Mouse (Mus musculus) MEL (cell line): ENCODE data around the gene Bcl2l10. TPM values are rescaled to one million over a fixed set of nuclear protein-coding genes. Genes with fewer than 3 reads are reported as not detected.
A peak's percentile ranks its signal among the peaks of the same experiment; 100 is the strongest.

Experiments
- DNase-seq: peaks from one replicate; pipeline ENCODE4 v3.0.0; 2011; ENCODE audit warnings: low read depth, low spot score
- H3K27ac ChIP-seq: 2 replicates; pipeline ENCODE4 v1.5.1; 2012; ENCODE audit warnings: low read depth, mild to moderate bottlenecking, control low read depth, low read length, moderate library complexity; ENCODE audit not compliant: control insufficient read depth
- H3K27me3 ChIP-seq, 2 experiments: fragments of 150-350 bp in 1 of 2; sonication (generic) in 1 of 2; 2 replicates each; pipeline ENCODE4 v1.6.1; 2012; ENCODE audit warnings: low read length in 2 of 2, mild to moderate bottlenecking in 2 of 2, improper control_type of control experiment in 1 of 2, moderate library complexity in 1 of 2; ENCODE audit not compliant: insufficient read depth in 2 of 2, control insufficient read depth in 1 of 2
- H3K36me3 ChIP-seq, 2 experiments: 2 replicates each; pipeline ENCODE4 v1.6.1; 2012 to 2014; ENCODE audit warnings: low read length in 2 of 2, improper control_type of control experiment in 1 of 2, inconsistent platforms in 1 of 2, mild to moderate bottlenecking in 1 of 2; ENCODE audit not compliant: insufficient read depth in 2 of 2, control insufficient read depth in 1 of 2
- H3K4me1 ChIP-seq, 2 experiments: fragments of 150-350 bp in 1 of 2; sonication (generic) in 1 of 2; 2 replicates each; pipeline ENCODE4 v1.6.1; 2012; ENCODE audit warnings: low read length in 2 of 2, improper control_type of control experiment in 1 of 2, mild to moderate bottlenecking in 1 of 2; ENCODE audit not compliant: insufficient read depth in 2 of 2, control insufficient read depth in 1 of 2
- H3K4me3 ChIP-seq, 2 experiments: fragments of 150-350 bp in 1 of 2; sonication (generic) in 1 of 2; 2 replicates each; pipeline ENCODE4 v1.5.1; 2012; ENCODE audit warnings: low read depth in 2 of 2, low read length in 2 of 2, mild to moderate bottlenecking in 2 of 2, moderate library complexity in 2 of 2, control low read depth in 1 of 2, improper control_type of control experiment in 1 of 2; ENCODE audit not compliant: control insufficient read depth in 1 of 2, insufficient read depth in 1 of 2
- H3K79me2 ChIP-seq: 2 replicates; pipeline ENCODE4 v1.6.1; 2012; ENCODE audit warnings: mild to moderate bottlenecking, low read length, moderate library complexity; ENCODE audit not compliant: control insufficient read depth, poor library complexity, insufficient read depth
- H3K9ac ChIP-seq: 2 replicates; pipeline ENCODE4 v1.6.1; 2012; ENCODE audit warnings: low read depth, mild to moderate bottlenecking, control low read depth, low read length, moderate library complexity; ENCODE audit not compliant: control insufficient read depth, poor library complexity, severe bottlenecking
- H3K9me3 ChIP-seq: fragments of 150-350 bp; sonication (generic); replicated peaks from 2 replicates; pipeline ENCODE4 v1.6.1; 2012; ENCODE audit warnings: mild to moderate bottlenecking, low read length, improper control_type of control experiment, moderate library complexity; ENCODE audit not compliant: insufficient read depth
- CTCF ChIP-seq, 3 experiments: IDR thresholded peaks in 2 of 3; conservative IDR thresholded peaks in 1 of 3; 2 replicates each; pipeline ENCODE4 v1.5.1; 2011 to 2012; ENCODE audit warnings: low read length in 3 of 3, low read depth in 2 of 3, mild to moderate bottlenecking in 2 of 3, improper control_type of control experiment in 1 of 3, inconsistent platforms in 1 of 3, mixed read lengths in 1 of 3, moderate library complexity in 1 of 3; ENCODE audit not compliant: control insufficient read depth in 1 of 3, insufficient read depth in 1 of 3, poor library complexity in 1 of 3, severe bottlenecking in 1 of 3
- E2F4 ChIP-seq: IDR thresholded peaks from 2 replicates; pipeline ENCODE4 v1.6.1; 2011; ENCODE audit warnings: low read depth, low read length, improper control_type of control experiment, borderline replicate concordance
- ETS1 ChIP-seq: IDR thresholded peaks from 2 replicates; pipeline ENCODE4 v1.6.1; 2012; ENCODE audit warnings: low read depth, mild to moderate bottlenecking, inconsistent platforms, low read length, improper control_type of control experiment, moderate library complexity
- GATA1 ChIP-seq: IDR thresholded peaks from 2 replicates; pipeline ENCODE4 v1.6.1; 2011; ENCODE audit warnings: low read depth, low read length, improper control_type of control experiment
- HCFC1 ChIP-seq: IDR thresholded peaks from 2 replicates; pipeline ENCODE4 v1.6.1; 2012; ENCODE audit warnings: low read depth, mild to moderate bottlenecking, inconsistent platforms, low read length, improper control_type of control experiment, moderate library complexity
- KAT2A ChIP-seq: conservative IDR thresholded peaks from 2 replicates; pipeline ENCODE4 v1.6.1; 2012; ENCODE audit warnings: low read depth, low read length, improper control_type of control experiment, inconsistent platforms
- MAFK ChIP-seq: IDR thresholded peaks from 2 replicates; pipeline ENCODE4 v1.6.1; 2011; ENCODE audit warnings: low read depth, mild to moderate bottlenecking, low read length, improper control_type of control experiment, borderline replicate concordance
- MAZ ChIP-seq: IDR thresholded peaks from 2 replicates; pipeline ENCODE4 v1.6.1; 2012; ENCODE audit warnings: low read depth, mild to moderate bottlenecking, inconsistent platforms, low read length, improper control_type of control experiment
- MYB ChIP-seq: IDR thresholded peaks from 2 replicates; pipeline ENCODE4 v1.6.1; 2011; ENCODE audit warnings: mild to moderate bottlenecking, low read depth, low read length, improper control_type of control experiment
- NELFE ChIP-seq: IDR thresholded peaks from 2 replicates; pipeline ENCODE4 v1.6.1; 2011; ENCODE audit warnings: low read depth, low read length, improper control_type of control experiment
- POLR2AphosphoS5 ChIP-seq: IDR thresholded peaks from 2 replicates; pipeline ENCODE4 v1.6.1; 2012; ENCODE audit warnings: low read depth, borderline replicate concordance, mild to moderate bottlenecking, inconsistent platforms, low read length, moderate library complexity, mixed read lengths
- RAD21 ChIP-seq: IDR thresholded peaks from 2 replicates; pipeline ENCODE4 v1.6.1; 2011; ENCODE audit warnings: mild to moderate bottlenecking, low read depth, low read length, improper control_type of control experiment
- SIN3A ChIP-seq: IDR thresholded peaks from 2 replicates; pipeline ENCODE4 v1.6.1; 2012; ENCODE audit warnings: low read length, improper control_type of control experiment, inconsistent platforms
- SMC3 ChIP-seq: IDR thresholded peaks from 2 replicates; pipeline ENCODE4 v1.6.1; 2011; ENCODE audit warnings: low read depth, low read length, improper control_type of control experiment
- TBP ChIP-seq: IDR thresholded peaks from 2 replicates; pipeline ENCODE4 v1.8.0; 2011; ENCODE audit warnings: low read depth, low read length, improper control_type of control experiment
- ZC3H11A ChIP-seq: IDR thresholded peaks from 2 replicates; pipeline ENCODE4 v1.6.1; 2012; ENCODE audit warnings: low read depth, mild to moderate bottlenecking, inconsistent platforms, low read length, improper control_type of control experiment
- ZMIZ1 ChIP-seq: IDR thresholded peaks from 2 replicates; pipeline ENCODE4 v1.6.1; 2012; ENCODE audit warnings: low read depth, mild to moderate bottlenecking, inconsistent platforms, low read length, improper control_type of control experiment, moderate library complexity
- ZNF384 ChIP-seq: IDR thresholded peaks from 2 replicates; pipeline ENCODE4 v1.6.1; 2012; ENCODE audit warnings: low read depth, mild to moderate bottlenecking, inconsistent platforms, low read length, improper control_type of control experiment
- polyA plus RNA-seq, 2 experiments: library from polyadenylated mRNA; stranded (reverse) in 1 of 2; unstranded in 1 of 2; fragments of >175 nt in 1 of 2; fragments of >200 nt in 1 of 2; gene quantifications; 2 replicates each; pipeline versions ENCODE4 v1.2.1 to v1.2.4; 2012; ENCODE audit warnings: low replicate concordance in 2 of 2, low read depth in 1 of 2; ENCODE audit not compliant: insufficient read length in 2 of 2, insufficient read depth in 1 of 2, missing spikeins in 1 of 2
- total RNA-seq: library from RNA; depleted of rRNA; stranded (reverse); fragments of 300-350 nt; gene quantifications from 2 replicates; pipeline ENCODE4 v1.2.3, GENCODE M21; 2012

Bcl2l10 gene
- total and polyA plus RNA-seq, 3 experiments: not detected

DNA sequence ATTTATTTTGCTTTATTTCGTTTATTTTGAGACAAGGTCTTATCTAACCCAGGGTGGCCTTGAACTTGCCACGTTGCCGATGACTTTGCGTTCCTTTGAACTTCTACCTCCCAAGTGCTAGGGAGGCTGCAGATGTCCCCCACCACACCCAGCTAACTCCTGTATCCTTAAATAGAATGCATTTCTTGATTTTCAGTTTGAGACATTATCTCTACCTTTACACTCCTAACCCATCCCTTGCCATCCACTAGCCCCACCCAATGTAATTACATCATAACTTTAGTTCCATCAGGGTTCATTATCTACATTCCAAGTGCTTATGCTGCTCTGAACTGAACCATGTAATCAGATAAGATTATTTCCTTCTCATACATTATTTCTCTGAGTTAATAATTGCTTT is 8.2 kb downstream of the Bcl2l10 start:
- peak; percentile 33 for DNase-seq
- H3K27ac ChIP-seq: no peak overlapping the region
- H3K36me3 ChIP-seq: peaks cover 0 to 3% of the 10 kb centered on the region in 2 experiments; a peak in 2 of 4 replicates
- no peaks in the 10 kb centered on the region for H3K79me2 ChIP-seq
- H3K4me1 ChIP-seq: peaks cover 3% of the 10 kb centered on the region in 2 experiments; a peak in 3 of 4 replicates
- no peak for TF ChIP-seq MAZ
- TF ChIP-seq GATA1: peak; percentile 37; the same call in 1 of the 2 replicates
- TF ChIP-seq ETS1: 0 out of 2 replicates have a peak, but pooled peaks have one; percentile 13
- no peak for TF ChIP-seq ZMIZ1
- TF ChIP-seq SMC3: no peak
- H3K9me3 ChIP-seq: no peaks in the 10 kb centered on the region
- no peak overlapping the region for H3K4me3 ChIP-seq
- no peak overlapping the region for H3K9ac ChIP-seq
- H3K27me3 ChIP-seq: no peaks in the 10 kb centered on the region; a peak in 1 of 4 replicates

- Histone ChIP-seq H3K36me3 (peaks cover 0 to 3% of the 10 kb centered on the region in 2 experiments; a peak in 2 of 4 replicates), H3K27ac (no peak overlapping the region), H3K27me3 (no peaks in the 10 kb centered on the region; a peak in 1 of 4 replicates), H3K79me2 (no peaks in the 10 kb centered on the region), H3K4me1 (peaks cover 3% of the 10 kb centered on the region in 2 experiments; a peak in 3 of 4 replicates), H3K9me3 (no peaks in the 10 kb centered on the region), H3K9ac (no peak overlapping the region), H3K4me3 (no peak overlapping the region)
- no peak for TF ChIP-seq NELFE
- TF ChIP-seq TBP: peak; percentile 72
- DNase-seq: peak; percentile 8
Measured at GRCm38 (mm10) chr9:75357087-75357654, 9.6 kb downstream of the Bcl2l10 start.

DNA sequence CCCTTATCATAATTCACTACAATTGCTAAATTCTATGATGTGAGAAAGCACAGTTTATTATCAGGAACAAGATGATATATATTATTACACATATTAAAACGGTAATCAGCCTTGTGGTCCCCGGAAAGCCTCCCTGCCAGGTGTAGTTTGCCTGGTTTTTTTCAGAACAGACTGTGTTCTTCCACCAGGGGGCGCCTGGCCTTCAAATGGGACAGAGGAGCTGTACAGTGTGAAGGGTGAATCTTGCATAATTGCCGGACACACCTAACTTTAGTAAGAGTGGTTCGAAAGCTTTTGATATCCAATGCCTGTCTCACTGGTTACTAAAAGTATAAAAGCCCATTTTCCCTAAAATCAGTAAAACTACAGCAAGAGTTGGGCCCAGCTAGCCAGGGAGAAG is 14.1 kb downstream of the Bcl2l10 start:
- Histone ChIP-seq H3K27me3 (no peaks in the 10 kb centered on the region), H3K4me1 (0 out of 4 replicates have a peak, but pooled peaks cover 0 to 3% of the 10 kb centered on the region in 2 experiments), H3K27ac (no peak overlapping the region), H3K36me3 (0 out of 4 replicates have a peak, but pooled peaks cover 0 to 3% of the 10 kb centered on the region in 2 experiments), H3K4me3 (no peak overlapping the region), H3K79me2 (no peaks in the 10 kb centered on the region), H3K9me3 (no peaks in the 10 kb centered on the region), H3K9ac (no peak overlapping the region)
- peak; percentile 74 for DNase-seq
- TF ChIP-seq POLR2AphosphoS5 (no peak), HCFC1 (no peak), ZC3H11A (peak; percentile 80), SMC3 (peak; percentile 99), MAFK (no peak), E2F4 (no peak), MYB (no peak), ZNF384 (peak; percentile 73), CTCF (IDR thresholded peaks at IDR 0.05 in 2 of 3, conservative IDR thresholded peaks at IDR 0.05 in 1 of 3; ENCODE audit: control insufficient read depth in 1 of 3, insufficient read depth in 1 of 3, low read depth in 2 of 3, low read length in 3 of 3, poor library complexity in 1 of 3, severe bottlenecking in 1 of 3) (peak; percentile 71 to 97 (median 88)), SIN3A (no peak), RAD21 (peak; percentile 79), KAT2A (no peak)
